Mouse (Mus musculus) cerebellum, postnatal 10 days (tissue): ENCODE data around the gene Btbd9.
A peak's percentile ranks its signal among the peaks of the same experiment; 100 is the strongest.

Experiments used
- DNase-seq, 2 experiments: peaks; one replicate each; pipeline ENCODE4 v3.0.0; 2021; ENCODE audit warnings: mixed read lengths in 2 of 2

Gene Btbd9

DNA sequence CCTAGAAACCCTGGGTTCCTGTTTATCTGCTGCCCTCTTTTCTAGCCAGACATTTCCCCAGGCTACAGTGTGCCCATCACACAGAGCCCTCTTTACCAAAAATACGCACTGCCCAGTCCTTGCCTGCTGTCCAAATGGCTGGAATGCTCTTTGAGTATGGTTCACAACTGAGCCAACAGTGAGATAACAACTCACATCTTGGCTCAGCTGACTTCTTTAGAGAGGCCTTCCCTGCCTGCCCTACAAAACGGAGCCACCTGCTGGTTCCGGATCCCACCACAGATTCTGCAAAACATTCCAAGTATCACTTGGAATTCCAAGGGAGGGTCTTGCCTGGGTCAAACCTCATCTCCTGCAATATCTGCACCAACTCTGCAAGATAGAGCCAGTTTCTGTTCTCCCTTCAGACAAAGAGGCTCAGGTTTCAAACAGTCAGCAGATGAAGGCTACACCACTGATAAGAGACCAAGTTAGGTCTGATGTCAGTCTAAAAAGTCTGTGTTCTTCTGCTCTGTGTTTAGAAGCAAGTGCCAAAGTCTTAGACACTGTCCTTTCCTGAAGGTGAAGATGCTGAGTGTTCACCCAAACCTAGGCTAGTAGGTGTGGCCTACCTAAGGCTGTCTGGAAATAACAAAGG, 130.4 kb downstream of the Btbd9 start:
- DNase-seq, result no peak

DNA sequence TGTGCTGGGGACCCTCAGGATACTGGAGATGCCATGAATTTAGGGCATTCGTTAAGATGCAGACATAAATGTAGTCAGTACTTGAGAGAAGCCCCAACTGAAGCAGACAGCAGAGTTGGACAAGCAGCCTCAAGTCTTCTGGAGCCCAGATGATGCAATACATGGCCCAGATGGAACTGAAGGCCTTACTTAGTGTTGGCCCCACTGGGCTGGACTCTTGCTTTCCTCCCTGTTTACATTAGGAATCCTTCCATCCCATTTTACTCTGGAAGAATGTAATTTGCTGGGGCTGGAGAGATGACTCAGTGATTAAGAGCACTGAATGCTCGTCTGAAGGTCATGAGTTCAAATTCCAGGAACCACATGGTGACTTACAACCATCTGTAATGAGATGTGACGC, 136.6 kb downstream of the Btbd9 start:
- no peak for DNase-seq

DNA sequence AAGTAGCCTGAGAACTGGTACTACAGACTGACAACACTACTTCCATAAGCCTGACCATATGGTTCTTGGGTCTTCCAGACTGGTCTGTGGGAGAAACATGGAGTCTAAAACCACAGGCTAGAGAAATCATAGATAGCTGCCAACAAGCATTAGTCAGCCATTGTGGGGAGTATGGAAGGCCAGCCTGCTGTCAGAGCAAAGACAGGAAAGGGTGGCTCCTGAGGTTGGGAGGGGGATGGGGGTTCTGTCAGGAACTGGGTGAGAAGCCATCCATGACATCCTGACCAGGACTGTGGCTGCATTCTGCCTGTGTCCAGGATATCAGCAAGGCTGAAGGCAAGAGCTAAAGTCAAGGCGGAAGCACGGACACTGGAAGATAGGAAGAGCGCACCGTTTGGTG, 137.5 kb downstream of the Btbd9 start:
- DNase-seq, result no peak

DNA sequence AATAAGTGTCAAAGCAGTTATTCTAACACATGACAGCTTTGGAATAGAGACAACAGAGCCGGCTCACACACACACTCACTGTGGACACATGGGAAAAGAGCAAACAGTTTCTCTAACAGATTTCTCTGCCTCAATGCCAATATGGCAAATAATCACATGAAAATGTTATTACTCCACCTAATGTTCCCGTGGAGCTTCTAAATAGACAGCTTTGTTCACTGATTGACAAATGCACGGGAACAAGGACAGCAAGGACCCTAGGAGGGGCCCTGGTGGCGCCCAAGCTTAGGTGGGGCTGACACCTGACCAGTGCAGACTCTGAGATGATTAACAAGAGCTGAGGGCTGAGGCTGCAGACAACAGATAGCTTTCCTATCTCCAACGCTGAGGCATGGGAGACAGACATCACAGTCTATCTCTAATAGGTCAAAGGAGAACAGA, 140.2 kb downstream of the Btbd9 start:
- DNase-seq, result no peak

DNA sequence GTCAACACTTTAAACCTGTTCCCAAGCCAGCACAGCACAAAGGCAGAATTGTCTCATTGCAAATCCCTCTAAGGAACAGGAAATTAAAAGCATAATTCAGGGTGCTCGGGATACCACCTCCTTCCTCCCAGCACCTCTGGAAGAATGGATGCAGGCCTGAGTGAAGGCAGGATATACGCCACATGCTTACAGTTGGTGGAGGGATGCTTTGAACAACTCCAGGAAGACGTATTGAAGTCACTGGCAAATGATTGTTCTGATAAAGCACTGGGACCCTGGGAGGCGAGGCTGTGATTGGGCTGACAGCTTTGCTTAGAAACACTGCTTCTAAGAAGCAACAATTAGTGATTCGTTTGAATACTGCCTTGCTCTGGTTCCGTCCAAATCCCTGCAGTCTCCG, 140.8 kb downstream of the Btbd9 start:
- no peak for DNase-seq

DNA sequence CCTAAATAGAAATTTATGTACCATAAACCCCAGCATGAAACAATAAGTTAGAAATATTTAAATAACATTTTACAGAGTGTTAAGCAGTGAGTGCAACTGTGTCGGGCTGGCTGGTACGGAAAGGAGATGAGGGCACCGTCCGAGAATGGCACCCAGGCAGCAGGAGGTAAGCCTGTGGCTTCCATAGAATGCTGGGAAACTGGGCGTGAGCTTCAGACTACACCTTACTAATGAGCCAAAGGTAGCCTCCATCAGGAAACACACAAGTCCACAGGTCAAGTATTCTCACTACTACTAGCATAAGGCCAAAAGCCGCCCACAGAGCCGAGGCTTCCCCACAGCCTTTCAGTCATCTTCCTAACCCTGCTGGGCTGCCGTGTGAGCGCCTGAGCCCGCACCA, 144.2 kb downstream of the Btbd9 start:
- no peak for DNase-seq

DNA sequence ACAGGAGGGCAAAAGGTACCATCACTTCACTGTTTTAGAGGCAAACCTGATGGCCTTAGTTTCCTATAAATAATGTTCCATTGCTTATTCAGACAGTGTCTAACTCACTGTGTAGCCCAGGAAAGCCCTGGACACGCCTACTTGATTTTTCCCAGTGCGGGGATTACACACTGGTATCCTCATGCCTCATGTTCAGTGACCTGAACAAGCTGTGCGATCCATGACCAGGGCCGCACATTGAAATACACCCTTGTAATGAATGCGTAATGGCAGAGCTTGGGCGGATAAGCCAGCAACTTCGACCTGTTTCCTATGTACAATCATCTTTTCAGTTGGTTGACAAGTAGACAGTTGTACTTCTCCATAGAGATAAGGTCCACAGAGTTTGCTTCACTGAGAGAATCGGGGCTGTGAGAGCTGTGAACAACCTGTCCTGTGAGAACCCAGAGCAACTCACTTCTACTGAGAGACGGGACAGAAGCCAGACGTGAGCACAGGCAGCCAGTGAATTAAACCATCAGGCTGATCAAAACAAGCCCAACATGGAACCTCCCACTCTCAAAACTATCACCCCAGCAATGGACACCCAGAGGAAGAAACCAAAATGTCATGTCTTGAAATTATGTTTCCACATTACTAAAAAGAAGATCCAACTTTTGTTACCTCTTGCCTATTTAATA, 145.2 kb downstream of the Btbd9 start:
- DNase-seq, result no peak

DNA sequence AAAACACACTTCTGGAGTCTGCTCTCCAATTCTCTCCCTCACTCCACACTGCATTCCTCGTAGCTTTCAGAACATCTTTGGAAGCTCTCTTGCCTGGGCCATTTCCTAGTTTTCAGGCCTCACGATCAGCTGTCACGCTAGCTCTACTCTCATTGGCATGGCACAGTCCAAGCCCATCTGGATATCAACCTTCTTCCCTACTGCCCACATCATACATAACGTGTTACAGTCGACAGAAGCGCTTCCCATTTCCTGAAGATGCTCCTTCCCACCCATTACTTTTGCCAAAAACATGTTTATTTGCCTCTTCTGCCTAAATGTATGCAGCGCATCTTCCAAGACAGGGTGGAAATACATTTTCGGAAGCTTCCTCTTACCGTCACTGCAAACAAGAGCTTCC, 147.6 kb downstream of the Btbd9 start:
- no peak for DNase-seq

DNA sequence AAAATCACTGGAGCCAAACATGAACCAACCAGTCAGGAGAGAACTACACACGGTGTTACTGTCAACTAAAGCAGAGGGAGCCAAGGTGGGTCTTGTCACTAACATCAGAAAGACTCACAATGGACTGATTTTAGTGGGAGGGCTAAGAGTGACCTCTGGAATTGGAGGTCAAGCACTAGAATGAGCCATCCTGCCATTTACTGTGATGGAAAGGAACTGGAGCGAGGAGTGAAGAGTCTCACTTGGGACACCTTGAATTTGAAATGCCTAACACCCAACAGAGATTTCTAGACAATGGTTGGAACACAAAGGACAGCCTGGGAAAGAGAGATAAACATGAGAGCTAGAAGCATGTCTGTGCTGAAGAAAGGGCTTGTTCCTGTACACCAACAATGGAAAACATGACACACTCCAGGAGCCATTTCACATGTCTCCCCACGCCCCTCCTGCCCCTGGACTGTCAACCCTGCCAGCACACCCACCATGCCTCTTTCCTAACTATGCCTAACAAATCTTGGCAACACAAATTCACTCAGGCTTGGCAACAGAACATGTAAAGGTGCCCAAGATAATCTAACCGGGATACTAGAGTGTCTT, 152.9 kb downstream of the Btbd9 start:
- DNase-seq, result peak in 1 of 2 experiments; percentile 28

DNA sequence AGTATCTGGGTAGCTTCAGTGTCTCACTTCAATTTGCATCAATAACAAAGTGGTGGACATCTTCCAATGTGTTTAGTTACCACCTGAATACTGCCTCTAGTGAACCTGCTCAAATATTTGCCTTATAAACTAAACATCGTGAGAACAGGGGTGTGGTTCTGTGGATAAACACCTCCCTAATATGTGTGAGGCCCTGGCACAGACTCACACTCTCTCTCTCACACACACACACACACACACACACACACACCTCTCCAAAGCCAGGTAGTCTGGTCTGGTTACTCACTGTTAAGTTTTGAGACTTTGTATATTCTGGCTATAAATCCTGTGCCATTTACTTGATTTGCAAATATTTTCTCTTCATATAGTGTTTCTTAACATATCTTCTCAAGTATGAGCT, 154.0 kb downstream of the Btbd9 start:
- no peak for DNase-seq

DNA sequence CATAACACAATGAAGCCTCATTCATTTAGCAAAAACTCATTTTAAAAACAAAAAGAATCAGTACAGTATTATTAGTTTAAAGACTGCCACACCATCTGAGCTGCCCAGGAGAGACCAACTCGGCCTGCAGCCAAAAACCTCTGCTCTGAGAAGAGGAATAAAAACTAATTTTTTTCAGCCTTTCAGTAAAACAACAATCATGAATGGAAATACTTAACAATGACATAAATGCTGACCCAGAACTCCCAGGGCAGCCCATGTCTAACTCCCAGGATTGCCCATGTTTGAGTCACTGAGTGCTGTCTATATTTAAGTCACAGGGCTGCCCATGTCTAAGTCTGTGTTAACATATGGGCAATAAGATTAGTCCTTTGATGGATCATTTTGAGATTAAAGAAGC, 155.0 kb downstream of the Btbd9 start:
- DNase-seq, result peak in 1 of 2 experiments; percentile 30

DNA sequence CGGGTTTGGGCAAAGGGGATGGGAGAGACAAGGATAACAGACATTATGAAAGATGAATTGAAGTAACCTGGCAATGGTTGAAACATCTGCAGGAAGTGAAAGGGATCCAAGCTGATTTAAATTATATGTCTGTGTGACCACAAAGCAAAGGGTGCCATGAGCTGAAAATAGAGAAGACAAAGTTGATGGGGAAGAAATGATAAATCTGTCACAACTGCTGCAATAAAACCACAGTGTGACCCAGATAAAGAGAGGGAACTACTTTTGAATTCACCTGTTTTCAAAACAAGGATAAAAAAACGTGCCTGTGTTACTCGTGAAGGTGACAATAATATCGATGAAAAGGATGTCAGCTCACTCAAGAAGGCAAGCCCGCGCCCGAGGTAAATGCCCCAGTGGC, 156.8 kb downstream of the Btbd9 start:
- DNase-seq, result no peak

DNA sequence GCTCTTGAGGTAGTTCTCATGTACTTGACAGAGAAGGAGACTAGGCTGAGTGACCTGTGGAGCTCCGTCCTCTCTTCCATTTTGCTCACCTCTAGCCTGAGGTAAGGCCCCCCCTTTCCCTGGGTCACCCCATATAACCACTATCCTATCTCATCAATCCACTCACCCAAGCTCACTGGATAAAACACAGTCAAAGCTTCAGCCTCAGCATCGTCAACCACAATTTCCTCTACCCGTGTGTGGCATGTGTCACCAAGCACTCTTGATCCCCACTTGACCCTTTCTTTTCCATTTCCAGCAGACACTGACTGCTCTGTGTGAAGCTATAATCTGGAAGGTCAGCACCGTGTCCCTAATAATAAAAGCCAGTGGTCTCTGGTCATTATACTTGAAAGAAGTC, 157.8 kb downstream of the Btbd9 start:
- DNase-seq, result no peak

DNA sequence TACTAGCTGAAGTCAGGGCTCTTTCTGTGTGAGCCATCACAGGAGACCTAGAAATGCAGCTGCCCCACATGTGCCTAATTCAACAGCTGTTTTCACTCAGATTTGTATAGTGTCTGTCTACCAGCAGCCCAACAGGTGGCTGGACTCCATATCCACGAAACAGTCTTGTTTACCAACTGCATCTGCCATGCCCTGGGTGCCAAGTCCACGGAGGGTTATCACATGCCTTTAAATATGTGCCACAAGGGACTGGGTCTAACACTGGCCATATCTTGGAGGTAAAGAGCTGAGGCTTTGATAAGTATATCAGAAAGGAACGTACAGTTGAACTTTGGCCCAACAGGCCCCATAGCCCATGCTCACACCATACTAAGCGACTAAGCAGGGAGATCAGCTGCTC, 159.2 kb downstream of the Btbd9 start:
- no peak for DNase-seq

DNA sequence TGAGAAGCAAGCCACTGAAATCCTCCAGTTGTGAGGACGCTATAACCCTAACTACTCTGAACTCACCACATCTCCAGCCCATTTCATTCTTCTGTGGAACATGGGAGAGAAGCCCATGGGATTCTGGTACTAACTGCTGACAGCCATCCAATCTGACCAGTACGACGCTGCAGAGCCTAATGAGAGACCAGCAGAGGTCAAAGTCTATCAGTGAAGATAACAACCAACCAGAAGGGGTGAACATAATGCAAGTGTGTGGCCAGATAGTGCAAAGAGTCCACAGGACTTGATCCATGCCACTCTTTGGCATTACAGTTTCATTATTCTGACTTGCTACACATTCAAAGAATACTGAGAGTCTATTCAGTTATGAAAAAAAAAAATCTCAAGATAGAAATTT, 160.6 kb downstream of the Btbd9 start:
- DNase-seq, result no peak

DNA sequence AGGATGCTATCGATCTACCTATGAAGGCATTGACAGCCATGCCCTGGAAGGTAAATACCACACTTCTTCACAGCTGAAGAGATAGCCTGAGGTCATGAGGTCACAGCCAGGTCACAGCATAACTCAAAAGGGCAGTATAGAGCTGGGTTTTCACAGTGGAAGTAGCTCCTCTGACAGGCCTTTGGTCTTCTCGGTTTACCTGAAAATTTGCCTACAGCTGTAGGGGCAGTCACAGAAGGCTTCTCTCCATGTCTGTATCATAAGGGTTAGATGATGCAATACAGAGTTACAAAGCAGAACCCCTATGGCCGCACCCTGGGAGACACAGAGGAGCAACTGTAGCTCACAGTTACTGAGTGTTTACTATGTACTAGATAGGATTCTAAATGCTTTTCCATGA, 163.3 kb downstream of the Btbd9 start:
- no peak for DNase-seq

DNA sequence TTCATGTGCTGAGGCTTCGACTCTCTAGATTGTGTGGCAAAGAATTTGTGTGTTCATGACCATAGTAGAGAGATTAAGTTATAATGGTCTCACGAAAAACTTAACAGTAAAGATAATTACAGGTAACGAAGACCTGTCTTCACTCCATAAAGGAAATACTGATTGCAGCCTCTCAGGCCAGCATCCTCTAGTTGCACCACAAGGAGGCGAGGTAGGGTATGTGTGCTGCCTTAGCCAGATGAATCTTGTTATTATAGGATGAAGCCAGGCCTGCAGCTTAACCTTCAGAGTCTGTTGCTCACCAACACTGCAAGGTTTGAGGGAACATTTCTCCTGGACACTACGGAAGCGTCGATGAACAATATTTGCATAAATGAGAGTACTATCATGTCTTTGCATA, 170.3 kb downstream of the Btbd9 start:
- no peak for DNase-seq

DNA sequence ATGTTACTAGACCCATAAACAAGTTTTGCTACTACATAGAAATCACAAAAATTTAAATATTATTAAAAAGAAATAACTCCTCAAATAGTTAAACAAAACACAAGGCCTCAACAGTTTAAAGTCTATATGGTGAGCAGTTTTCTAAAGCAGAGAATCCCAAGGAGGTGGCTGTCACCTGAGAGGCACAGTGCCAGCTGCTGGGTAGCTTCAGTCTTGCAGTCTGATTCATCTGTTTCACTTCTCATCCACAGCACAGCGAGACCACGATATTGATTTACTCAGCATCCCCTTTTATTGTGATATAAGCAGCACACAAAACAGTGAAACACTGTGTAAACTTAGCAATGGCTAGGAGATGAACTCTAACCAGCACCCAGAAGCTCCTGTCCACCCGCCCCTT, 173.4 kb downstream of the Btbd9 start:
- peak in 1 of 2 experiments; percentile 40 for DNase-seq

DNA sequence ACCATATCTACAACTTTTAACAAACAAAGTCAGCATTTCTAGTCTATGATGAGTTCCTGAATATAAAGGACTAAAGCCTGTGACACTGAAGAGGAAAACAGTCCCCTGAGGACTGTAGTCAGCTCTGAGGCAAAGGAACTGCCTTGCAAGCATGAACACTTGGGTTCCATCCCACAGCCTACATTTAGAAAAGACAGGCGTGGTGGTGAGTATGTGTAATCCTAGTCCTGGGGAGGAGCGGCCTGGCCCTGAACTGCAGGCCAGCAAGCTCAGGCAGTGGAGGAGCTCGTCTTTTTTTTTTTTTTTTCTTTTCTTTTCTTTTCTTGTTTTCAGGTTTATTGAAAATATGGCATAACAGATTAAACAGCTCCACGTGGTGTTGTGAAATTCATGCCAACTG, 181.0 kb downstream of the Btbd9 start:
- DNase-seq, result no peak

DNA sequence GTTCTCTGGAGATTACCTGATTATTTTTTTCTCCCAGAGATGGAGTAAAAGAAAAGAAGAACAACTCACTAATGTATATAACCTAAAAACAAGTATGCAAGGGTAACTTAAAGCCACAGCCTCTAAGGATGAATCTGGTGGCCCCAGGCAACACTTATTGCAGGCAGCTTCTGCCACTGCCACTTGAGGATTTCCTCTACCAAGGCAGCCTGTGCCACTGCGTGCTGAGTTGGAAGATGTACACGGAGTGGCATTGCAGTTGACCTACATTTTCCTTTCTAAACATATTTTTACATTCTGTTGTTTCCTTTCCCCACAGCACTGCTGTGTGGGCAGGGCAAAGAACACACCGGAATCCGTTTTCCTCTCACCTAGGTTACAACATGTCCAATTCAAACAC, 184.3 kb downstream of the Btbd9 start:
- DNase-seq, result no peak

DNA sequence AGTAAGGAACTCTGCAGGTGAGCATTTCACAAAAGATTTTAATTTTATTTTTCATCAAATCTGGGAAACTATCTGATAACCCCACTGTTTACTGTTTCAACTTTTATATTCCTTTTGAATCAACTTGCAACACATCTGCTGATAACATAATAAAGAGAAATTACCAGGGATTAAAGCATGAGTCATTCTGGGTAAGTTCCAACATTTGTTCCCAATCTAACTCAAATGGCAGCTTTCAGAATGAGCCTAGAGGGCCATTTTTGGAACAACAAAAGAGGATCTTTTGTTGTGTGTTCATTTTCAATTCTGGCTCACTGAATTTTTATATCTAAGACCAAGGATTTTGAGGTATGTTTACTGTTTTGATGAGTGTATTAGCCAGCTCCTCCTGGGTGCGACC, 185.1 kb downstream of the Btbd9 start:
- no peak for DNase-seq

DNA sequence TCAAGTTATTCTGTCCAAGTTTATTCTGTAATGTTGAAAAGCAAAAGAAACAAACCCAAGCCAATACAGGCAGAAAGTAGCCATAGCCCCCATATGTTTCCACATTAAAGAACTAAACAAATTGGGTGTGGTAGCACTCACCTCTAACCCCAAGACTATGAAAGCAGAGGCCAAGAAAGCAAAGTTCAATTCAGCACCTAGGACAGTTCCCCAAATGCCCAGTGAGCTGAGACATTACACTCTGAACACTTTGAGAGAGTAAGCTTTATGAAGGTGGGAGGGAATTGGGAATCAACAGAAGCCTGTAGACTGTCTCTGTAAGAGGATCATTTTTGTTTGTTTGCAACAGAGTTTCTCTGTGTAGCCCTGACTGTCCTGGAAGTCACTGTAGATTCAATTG, 186.6 kb downstream of the Btbd9 start:
- DNase-seq, result no peak

DNA sequence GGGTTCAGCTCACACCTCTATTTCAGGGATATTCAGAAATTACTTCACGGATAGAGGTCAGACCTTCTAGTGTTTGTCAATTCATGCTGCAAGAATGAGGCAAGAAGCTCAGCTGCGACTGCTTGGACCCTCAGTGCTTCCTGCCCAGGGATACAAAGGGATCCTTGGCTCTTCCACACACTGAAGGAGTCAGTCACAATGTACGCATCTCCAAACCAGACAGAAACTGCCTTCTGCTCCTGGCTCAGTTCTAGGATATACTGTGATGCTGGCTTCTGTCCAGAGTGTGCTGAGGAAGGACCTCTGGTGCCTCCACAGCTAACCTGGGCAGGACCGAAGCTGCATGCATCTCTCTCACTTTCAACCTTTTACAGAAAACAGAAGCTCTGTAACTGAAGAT, 187.5 kb downstream of the Btbd9 start:
- peak; percentile 95 to 96 for DNase-seq

DNA sequence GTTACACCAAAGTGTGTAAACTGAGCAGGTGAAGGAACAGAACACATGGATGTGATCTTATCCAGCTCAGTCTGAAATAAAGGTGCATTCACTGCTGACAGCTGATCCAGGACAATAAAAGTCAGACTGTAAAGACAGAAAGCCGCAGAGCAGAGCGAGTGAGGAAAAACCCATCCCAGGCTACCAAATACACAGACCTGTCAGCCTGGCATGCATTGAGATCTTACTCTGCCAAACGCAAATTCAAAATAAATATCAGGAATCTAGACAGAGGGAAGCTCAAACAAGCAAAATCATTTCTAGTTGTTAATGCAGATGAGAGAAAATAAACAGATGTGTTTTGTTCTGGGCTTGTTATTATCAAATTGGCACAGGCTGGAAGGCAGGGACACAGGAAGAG, 187.9 kb downstream of the Btbd9 start:
- DNase-seq, result peak in 1 of 2 experiments; percentile 55

DNA sequence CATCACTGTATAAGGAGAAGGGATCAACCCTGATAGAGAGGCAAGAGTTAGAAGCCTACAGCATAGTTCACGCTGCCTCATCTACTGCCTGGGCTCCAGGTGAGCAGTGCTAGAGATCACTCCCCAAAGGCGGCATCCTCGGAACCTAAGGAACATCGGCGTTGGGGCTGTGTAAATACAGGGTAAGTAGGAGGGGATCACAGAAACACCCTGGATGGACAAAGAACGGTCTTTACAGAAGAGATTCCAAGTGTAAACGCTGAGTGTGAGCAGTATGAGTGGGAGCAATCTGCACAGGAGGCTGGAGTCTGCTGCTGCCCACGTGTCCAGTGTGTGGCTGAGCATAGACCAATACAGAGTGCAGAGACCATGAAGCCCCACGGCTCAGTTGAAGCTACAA, 190.0 kb downstream of the Btbd9 start:
- no peak for DNase-seq
